Mouse (Mus musculus) midbrain, postnatal 0 days (tissue): ENCODE measurements at regions not wholly inside any gene's neighbourhood (a gene's known extent, or its start where the extent isn't known, plus 50 kb on each side); places are given as distances from the start of the nearest gene placed in this dataset.

ENCODE experiments used
- ATAC-seq: fragments of 200-750 bp; cut with Nextera tagmentation; 2 replicates; pipeline ENCODE4 v1.8.0; 2017; ENCODE audit warnings: moderate number of reproducible peaks, mild to moderate bottlenecking, moderate TSS enrichment, moderate library complexity; ENCODE audit not compliant: low FRiP score
- DNase-seq: peaks from one replicate; pipeline ENCODE4 v3.0.0-alpha.2; 2015; ENCODE audit warnings: low spot score
- H3K27ac ChIP-seq: fragments of 300-500 bp; sonication (generic); 2 replicates; pipeline ENCODE4 v1.5.1; 2014; ENCODE audit warnings: low read depth, mild to moderate bottlenecking, low read length, mixed read lengths
- H3K27me3 ChIP-seq: fragments of 300-500 bp; sonication (generic); 2 replicates; pipeline ENCODE4 v1.6.1; 2014; ENCODE audit warnings: low read length, control low read depth, mixed read lengths; ENCODE audit not compliant: insufficient read depth
- H3K36me3 ChIP-seq: fragments of 300-500 bp; sonication (generic); 2 replicates; pipeline ENCODE4 v1.6.1; 2014; ENCODE audit warnings: low read length, control low read depth, mixed read lengths; ENCODE audit not compliant: insufficient read depth
- H3K4me1 ChIP-seq: fragments of 300-500 bp; sonication (generic); 2 replicates; pipeline ENCODE4 v1.6.1; 2014; ENCODE audit warnings: mild to moderate bottlenecking, control low read depth, antibody characterized with exemption, low read length, mixed read lengths; ENCODE audit not compliant: insufficient read depth
- H3K4me2 ChIP-seq: fragments of 300-500 bp; sonication (generic); 2 replicates; pipeline ENCODE4 v1.6.1; 2014; ENCODE audit warnings: low read depth, mild to moderate bottlenecking, low read length, mixed read lengths; ENCODE audit not compliant: poor library complexity, severe bottlenecking
- H3K4me3 ChIP-seq: fragments of 300-500 bp; sonication (generic); 2 replicates; pipeline ENCODE4 v1.5.1; 2014; ENCODE audit warnings: low read depth, mild to moderate bottlenecking, low read length, moderate library complexity
- H3K9ac ChIP-seq: fragments of 300-500 bp; sonication (generic); replicated peaks from 2 replicates; pipeline ENCODE4 v1.6.1; 2014; ENCODE audit warnings: mild to moderate bottlenecking, low read length, moderate library complexity, mixed read lengths; ENCODE audit not compliant: poor library complexity, severe bottlenecking
- H3K9me3 ChIP-seq: fragments of 300-500 bp; sonication (generic); 2 replicates; pipeline ENCODE4 v1.6.1; 2016; ENCODE audit warnings: low read length, control low read depth
- CTCF ChIP-seq: IDR thresholded peaks from 2 replicates; pipeline ENCODE4 v1.5.1; 2016; ENCODE audit warnings: antibody characterized with exemption, mild to moderate bottlenecking
- WGBS: fragments of 180-500 bp; shearing (Covaris S2); extraction: QIAGEN DNeasy Blood & Tissue Kit; methylation state at CpG from one replicate; pipeline ENCODE4 v1.1.7; 2014; 5-methylcytosine and 5-hydroxymethylcytosine counted together

DNA sequence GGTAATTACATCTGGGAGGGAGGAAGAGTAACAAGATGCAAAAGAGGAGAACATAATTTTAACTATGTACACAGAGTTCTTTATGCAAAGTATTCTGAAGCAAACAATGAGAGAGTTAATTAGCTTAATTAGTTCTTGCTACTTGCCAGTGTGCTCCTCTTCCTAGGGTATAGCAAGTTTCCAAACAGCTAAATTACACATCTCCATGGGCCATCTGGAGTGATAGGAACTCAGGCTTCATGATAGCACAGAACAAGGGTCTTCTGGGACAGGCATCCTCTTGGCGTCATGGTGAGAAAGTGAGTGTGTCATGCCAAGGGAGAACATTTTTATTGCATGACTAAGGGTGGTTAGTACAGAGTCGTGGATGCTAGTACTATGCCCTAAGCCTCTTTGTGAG is 54.8 kb upstream of the Gm10220 start:
- Histone ChIP-seq H3K4me3 (no peak overlapping the region), H3K9ac (no peak overlapping the region), H3K4me2 (no peak overlapping the region), H3K4me1 (no peaks in the 10 kb centered on the region), H3K9me3 (no peaks in the 10 kb centered on the region), H3K27ac (no peak overlapping the region), H3K27me3 (no peaks in the 10 kb centered on the region), H3K36me3 (no peaks in the 10 kb centered on the region)
- DNase-seq (no peak), ATAC-seq (no peak)
- no peak for TF ChIP-seq CTCF
- WGBS: 70% methylated on average over 2 of the region's 2 CpGs

- H3K4me3 ChIP-seq: no peak overlapping the region
- TF ChIP-seq CTCF: no peak
- no peaks in the 10 kb centered on the region for H3K9me3 ChIP-seq
- no peak for ATAC-seq
- H3K4me1 ChIP-seq: no peaks in the 10 kb centered on the region
- no peak overlapping the region for H3K27ac ChIP-seq
- no peaks in the 10 kb centered on the region for H3K36me3 ChIP-seq
- H3K4me2 ChIP-seq: no peak overlapping the region
- no peak for DNase-seq
- no peak overlapping the region for H3K9ac ChIP-seq
- 63% methylated on average over 5 of the region's 5 CpGs for WGBS
- H3K27me3 ChIP-seq: no peaks in the 10 kb centered on the region
Measured at GRCm38 (mm10) chr5:26171662-26172384, 50.6 kb upstream of the Gm10220 start.

GRCm38 (mm10) chr5:26170717-26171500 is 49.7 kb upstream of the Gm10220 start:
- ATAC-seq: no peak
- no peak for DNase-seq
- Histone ChIP-seq H3K9me3 (no peaks in the 10 kb centered on the region), H3K27me3 (no peaks in the 10 kb centered on the region), H3K4me1 (no peaks in the 10 kb centered on the region), H3K9ac (no peak overlapping the region), H3K36me3 (no peaks in the 10 kb centered on the region), H3K27ac (no peak overlapping the region), H3K4me2 (no peak overlapping the region), H3K4me3 (no peak overlapping the region)
- TF ChIP-seq CTCF: no peak
- WGBS: 81% methylated on average over 4 of the region's 4 CpGs
